Mouse (Mus musculus): ENCODE measurements around the gene Coa7.
"Not testable (repeated sequence)": the region's sequence is repeated elsewhere in the genome, so short reads cannot be mapped to it uniquely, and the experiment has no call there.

Gene Coa7

DNA sequence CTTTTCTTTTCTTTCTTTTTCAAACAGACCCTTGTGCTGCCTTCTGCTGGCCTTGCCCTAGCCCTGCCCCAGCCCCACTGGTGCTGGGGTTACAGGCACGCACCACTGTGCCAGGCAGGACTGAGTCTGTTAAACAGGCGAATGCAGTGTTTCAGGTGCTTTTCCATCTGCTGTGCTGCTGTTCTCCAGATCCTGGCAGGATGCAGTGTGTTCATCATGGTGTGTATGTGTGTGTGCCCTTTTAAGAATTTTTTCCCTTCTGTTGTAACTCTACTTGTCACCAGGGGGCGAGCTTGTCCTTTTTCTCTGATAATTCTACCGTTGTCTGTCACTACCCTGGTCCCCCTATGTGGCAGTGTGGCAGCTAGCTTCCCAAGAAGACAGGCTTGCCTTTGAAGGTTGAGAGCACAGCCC is 11.3 kb downstream of the Coa7 start:
- DNase-seq (ENCODE audit: low read depth, low spot score): peak; percentile 81

DNA sequence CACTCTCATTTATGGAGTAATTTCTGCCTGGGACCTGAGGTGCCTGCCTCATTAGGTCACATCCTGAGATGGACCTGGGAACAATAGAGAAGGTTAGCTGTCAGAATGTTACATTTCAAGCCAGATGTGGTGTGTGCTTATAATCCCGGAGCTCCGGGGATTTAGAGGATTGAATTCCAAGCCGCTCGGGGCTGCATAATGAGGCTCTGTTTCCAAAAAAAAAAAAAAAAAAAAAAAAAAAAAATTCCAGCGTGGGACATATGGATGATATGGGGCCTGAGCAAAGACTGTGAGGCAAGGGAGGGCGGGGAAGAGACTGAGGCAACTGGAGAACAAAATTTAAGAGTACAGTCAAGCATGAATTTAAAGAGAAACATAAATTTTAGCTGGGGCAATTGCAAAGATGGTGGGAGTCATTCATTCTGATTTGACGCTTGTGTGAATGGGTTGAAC is 16.7 kb downstream of the Coa7 start:
- DNase-seq (ENCODE audit: low read depth, low spot score): no peak

DNA sequence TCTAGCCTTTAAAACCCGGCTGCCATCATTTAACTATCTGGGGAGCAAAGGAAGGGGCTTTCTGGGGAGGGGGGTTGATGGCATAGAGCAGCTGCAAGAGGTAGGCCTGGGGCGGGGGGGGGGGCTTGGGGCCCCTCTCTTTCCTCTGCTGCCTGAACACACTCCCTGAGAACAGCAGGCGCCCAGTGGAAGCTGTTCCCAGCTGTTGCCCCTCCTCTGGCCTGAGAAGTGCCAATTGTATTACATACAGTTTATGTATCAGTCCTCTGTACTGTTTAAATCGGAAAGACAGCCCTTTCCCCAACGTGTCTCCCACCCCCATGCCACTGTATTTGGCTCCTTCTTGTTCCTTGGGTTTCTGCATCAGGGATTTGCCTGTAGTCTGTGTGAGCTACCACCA is 17.9 kb downstream of the Coa7 start:
- DNase-seq (ENCODE audit: low read depth, low spot score): no peak

DNA sequence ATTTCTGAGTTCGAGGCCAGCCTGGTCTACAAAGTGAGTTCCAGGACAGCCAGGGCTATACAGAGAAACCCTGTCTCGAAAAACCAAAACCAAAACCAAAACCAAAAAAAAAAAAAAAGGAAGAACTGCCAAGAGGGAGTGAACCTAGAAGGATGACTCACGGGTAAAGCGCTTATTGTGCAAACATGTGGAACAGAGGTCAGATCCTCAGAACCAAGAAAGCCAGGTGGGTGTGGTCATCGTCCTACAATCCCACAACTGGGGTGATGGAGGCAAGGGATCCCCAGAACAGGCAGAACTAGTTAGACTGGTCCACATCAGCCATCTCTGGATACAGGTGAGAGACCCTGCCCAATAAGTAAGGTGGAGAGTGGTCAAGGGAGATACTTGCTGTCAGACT is 19.2 kb downstream of the Coa7 start:
- DNase-seq (ENCODE audit: low read depth, low spot score): no peak

DNA sequence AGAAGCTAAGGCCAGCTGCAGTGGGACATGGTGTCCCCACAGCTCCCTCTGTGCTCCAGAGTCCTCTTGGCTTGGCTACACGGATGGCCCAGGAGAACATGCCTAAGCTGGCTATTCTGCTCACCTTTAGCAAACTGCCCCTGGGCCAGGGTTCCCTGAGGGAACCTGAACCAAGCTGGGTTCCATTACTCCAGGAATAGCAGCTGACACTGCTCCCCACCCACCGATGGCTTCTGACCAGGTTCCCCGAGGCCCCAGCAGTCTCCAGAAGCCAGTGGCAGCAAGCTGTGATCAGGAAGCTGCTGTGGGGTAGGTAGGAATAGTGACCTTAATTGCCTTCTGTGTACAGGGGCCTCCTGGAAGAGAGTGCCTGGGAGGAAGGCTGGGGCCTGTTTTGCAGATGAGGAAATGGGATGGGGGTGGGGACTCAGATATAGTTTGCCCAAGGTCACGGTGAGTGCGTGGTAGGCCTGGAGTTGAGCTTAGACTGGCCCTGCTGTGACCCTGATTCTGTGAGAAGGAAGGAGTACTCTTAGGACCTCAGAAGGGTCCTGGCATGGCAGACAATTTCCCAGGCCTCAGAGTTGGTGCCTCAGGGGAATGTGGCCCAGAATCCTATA is 20.4 kb downstream of the Coa7 start:
- no peak for DNase-seq (ENCODE audit: low read depth, low spot score)

DNA sequence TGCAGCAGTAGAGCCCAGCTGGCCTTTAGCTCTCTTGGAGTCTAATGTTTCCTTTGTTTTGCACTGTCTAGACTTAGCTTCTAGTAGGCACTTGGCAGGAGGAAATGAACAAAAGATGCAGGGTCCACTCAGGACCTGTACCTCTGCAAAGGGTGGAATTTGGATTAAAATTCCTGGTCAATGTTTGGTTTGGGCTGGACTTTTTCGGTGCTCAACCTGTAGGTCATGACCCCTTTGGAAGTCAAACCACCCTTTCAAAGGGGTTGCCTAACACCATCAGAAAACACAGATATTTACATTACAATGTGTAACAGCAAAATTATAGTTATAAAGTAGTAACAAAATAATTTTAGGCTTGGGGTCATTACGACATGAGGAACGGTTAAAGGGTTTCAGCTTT is 21.1 kb downstream of the Coa7 start:
- DNase-seq (ENCODE audit: low read depth, low spot score): no peak

DNA sequence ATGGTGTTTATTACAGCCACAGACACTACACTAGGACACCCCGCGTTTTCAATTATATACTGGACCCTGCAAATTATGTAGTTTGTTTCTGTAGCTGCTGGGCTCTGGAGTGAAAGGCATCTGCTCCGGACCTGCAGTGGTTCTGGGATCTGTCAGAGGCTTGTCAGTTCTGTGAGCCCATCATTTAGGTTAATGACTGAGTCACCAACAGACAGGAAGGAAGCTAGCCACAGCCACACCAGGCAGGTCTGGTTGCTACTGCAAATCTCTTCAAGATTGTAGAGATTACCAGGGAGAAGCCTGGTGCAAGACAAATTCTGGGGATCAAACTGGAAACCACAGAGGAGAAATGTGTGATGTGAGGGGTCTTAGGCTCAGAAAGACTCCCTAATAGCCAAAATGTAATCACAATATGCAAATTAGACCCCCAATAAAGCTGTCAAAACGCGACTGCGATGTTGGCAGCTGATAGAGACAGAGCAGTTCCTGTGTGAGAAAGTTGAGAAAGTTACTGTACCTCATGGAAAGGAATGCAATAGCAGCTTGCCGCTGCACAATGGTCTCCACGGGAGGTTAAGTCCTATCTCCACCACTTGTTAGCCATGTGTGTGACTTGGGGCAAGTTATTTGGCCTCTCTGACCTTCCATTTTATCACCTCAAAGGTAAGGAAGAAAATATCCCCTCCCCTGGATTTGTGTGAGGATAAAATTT is 22.1 kb downstream of the Coa7 start:
- no peak for DNase-seq (ENCODE audit: low read depth, low spot score)

DNA sequence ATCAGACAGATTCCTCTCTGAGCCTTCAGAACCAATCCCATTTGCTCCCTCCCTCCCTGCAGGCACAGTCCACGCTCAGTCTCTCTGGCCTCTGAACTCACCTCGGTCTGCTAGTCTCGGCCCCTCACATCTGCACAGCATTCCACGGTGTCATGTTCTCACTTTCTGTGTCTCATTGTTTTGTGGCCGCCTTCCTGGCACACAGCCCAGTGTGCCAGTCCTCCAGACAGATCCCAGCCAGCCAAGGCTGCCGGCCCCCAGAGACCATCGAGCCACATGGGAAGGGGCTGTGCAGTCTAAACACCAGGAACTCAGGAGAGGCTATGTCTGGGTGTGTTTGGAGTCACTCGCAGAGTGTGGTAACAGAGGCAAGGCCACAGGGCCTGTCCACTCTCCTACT is 22.9 kb downstream of the Coa7 start:
- DNase-seq (ENCODE audit: low read depth, low spot score): no peak

DNA sequence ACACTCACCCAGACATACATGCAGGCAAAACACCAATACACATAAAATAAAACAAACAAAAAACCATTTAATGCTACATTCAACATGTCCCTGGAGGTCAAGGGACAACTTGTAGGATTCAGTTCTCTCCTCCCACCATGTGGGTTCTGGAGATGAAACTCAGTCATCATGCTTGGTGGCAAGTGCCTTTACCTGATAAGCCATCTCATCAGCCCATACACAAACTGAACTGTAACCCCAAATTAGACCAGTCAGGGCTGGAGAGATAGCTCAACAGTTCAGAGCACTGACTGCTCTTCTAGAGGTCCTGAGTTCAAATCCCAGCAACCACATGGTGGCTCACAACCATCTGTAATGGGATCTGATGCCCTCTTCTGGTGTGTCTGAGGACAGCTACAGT is 25.7 kb downstream of the Coa7 start:
- not testable (repeated sequence) for DNase-seq (ENCODE audit: low read depth, low spot score)

DNA sequence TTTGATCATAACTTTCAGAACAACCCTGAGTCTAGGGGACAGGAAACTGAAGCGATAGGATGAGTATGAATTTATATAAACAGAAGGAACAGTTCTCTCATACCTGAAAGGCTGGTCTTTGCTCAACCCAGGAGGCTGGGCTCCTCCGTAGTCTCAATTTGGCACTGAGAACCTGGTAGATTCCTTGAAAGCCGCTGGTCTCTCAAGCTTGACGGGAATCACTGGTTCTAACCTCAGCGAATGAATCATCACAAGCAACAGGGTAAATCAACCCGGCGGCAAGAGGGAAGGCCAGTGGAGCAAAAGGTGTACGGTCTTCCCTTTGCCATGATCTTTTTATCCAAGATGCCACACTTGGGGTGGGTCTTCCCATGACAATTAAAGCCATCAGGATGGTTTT is 29.5 kb downstream of the Coa7 start:
- DNase-seq (ENCODE audit: low read depth, low spot score): no peak

DNA sequence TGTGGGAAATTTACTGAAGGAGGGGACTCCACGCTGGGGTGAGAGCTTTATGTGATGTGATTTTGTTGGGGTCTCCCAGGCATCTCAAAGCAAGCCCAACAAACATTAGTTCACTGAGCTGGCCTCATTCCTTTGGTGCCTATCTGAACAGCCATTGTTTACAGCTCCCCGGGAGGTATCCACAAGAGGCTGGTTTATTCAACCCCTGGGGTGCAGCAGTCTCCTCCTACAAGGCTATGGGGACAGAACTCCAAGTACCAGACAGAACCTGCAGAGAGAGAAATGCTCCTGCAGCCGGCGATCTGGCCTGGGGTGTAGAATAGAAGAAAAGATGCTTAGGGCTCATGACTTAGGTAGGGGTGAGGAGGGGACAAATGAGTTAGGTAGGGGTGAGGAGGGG is 30.6 kb downstream of the Coa7 start:
- DNase-seq (ENCODE audit: low read depth, low spot score): peak; percentile 53

DNA sequence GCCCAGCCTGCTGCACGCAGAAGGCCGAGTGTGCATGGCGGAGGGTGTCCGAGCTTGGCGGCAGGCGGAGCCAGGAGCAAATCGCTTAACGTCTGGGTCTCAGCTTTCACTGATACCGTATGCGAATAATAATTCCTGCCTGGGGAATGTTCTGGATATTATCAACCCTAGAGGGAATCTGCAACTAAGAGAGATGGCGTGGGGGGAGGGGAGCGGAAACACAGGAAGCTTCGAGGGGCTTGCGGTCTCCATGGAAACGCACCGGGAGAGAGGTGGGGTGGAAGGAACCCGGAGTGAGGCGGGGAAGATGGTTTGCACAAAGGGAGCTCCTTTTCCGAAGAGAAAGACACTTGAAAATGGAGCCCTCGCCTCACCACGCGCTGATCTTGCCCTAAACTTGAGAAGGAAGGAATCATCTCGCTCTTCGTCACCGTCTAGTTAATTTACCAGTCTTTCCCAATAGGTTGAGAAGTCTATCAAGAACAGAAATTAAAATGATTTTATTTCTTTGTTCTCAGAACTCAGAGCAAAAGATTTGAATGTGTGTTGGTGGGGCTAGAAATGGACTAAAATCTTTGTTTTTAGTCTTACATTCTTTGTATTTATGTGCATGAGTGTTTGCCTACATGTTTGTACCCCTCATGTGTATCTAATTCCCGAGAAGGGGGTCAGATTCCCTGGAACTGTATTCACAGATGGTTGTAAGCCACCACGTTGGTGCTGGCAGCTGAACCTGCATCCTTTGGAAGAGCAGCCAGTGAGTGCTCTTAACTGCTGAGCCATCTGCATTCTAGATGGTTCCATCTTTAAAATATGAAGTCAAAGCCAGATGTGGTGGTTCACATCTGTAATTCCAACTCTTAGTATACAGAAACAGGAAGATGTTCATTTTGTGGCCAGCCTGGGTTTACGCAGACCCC is 32.5 kb downstream of the Coa7 start:
- peak; percentile 78 for DNase-seq (ENCODE audit: low read depth, low spot score)

DNA sequence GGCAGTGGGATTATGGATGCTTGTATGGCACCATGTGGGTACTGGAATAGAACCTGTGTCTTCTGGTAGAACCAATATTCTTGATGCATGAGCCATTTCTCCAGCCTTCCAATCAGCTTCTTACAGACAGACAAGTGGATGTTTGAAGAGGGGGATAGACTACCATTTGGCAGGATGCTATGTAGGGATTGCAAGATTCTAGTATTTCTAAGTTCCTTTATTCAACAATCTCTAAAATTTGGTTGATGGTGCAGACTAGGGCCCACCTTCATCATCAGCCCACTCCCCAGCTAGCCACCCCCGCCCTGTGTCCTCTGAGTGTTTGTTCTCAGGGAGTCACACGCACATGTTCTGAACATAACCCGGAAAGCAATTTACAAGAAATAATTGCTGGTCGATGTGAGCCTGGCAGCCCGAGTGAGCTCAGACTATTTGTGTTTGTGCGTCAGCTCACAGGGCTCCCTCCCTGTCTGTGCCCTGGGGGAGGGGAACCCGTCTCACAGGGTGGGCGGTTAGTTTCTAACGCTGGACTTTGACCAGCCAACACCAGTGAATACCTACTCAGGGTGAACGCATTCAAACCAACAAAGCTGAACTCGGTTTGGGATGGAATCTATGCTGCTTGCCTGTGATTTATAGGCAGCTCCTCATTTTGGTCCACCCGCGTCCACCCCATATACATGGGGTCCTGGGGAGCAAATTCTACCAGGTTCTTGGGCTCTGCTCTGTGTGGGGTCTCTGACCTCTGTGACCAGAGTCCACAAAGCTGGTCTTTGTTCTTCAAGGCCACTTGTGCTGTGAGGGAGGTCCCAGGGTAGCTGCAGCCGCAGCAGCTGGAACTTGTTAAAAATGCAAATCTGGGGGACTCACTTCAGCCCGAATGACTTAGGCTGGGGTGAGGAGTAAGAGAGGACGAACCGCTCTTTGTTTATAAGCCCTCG is 34.7 kb downstream of the Coa7 start:
- DNase-seq (ENCODE audit: low read depth, low spot score): peak; percentile 64

DNA sequence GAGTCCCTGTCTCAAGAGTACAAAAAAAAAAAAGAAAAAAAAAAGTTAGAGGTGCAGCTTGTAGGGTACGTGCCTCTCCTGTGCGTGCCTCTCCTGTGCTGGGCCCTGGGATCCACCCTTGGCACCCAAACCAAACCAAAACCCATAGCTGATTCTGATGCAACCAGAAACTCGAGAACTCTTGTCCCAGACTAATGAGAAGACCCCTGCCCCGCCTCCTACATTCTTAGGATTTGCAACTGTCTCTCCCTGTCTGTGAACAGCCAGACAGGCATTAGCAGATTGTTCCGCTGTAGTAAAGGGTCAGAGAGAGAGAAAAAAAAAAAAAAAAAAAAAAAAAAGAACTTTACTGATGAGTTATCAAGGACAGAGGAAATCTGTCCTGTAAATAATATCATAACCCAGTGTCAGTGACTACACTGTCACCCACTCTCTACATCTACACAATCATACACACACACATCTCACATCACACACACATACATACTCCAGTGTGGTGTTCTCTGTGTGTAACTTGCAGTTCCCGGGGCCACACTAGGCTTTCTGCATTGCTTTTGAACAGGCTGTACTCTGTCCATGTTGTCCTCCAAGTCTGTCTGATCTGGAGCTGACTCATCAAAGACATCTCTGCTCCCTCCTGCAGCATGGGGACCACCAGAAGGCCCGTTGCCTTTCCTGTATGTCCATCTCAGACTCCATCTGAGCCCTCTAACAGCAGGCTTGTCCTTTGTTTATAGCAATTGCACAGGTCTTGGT is 35.6 kb downstream of the Coa7 start:
- peak; percentile 50 for DNase-seq (ENCODE audit: low read depth, low spot score)

DNA sequence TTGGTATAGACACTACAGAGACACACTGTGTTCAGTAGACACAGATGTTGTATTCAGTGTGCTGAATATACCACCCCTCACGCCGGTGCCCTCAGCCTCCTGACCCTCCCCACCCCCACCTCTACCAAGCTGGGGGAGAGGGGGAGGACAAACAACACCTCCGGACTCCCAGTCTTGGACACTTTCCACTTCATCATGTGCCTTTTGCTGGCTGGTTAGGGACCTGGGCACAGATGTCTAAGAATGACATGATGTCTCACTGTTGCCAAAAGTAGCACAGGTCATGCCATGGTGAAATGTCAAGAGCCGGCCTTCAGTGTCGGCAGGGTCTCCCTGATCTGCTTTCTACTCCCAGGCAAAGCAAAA is 36.2 kb downstream of the Coa7 start:
- DNase-seq (ENCODE audit: low read depth, low spot score): no peak

DNA sequence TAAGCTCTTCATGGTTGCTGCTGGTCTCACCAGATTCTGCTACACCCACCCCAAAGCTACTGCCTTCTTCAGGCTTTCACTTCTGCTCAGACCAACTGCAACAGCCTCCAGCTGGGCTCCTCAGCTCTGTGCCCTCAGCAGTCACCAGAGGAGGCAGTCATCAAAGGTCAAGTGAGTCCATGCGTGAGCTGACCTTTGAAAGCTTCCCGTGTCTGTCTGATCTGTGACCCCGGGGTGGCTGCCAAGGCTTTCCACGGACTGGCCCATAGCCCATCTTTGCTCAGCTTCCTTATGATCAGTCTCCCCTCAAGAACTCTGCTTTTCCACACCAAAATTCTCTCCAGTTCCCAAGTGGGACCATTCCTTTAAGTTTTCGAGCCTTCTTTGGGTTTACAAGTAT is 41.3 kb downstream of the Coa7 start:
- no peak for DNase-seq (ENCODE audit: low read depth, low spot score)

DNA sequence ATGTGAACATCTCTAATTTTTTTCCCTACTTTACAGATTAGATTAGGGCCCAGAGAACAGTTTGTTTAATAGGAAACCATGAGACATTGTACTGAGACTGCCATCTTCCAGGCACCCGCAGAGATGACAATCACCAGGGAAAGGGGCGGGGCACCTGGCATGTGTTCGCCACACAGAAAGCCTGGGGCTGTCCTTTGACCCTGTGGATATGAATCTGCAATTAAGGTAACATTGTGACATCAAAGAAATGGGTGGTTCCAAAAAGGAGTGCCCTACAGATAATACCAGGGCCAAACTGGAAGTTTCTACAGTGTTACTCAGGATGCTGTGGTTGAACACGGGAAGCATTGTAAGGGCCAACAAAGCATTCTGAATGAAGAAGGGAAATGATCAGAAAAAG is 42.5 kb downstream of the Coa7 start:
- DNase-seq (ENCODE audit: low read depth, low spot score): no peak

DNA sequence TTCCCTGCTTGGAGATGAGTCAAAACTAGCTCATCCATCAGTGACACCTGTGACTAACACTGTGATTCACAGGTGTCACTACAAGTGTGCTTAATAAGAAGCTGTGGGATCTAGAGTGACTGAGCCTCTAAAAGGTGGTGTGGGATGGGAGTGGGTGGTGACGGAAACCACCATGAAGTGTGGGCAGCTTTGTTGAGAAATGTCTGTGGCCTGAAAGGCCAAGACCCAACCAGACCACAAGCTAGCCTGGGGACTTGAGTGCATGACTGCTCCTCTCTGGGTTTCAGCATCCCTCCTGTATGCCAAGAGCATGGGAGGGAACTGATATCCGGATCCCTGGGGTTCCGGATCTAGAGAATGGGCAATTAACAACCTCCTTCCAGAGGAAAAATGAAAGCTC is 43.5 kb downstream of the Coa7 start:
- no peak for DNase-seq (ENCODE audit: low read depth, low spot score)

DNA sequence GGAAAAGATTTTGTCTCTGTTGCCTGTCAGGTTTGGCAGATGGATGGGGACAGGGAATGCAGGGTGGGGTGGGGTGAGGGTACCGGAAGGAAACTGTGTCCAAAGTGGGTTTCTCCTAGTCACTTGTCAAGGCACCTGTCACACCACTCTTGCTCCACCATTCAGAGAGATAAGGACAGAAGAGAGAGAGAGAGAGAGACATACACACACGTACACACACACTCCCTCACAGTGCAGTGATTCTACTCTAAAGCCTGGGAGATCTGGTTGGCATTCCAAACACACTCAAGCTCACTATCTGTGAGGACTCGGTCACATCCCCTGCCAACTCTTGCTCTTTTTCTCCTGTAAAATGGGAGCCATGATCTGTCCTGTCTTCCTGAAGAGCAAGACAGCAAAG is 44.2 kb downstream of the Coa7 start:
- DNase-seq (ENCODE audit: low read depth, low spot score): no peak

DNA sequence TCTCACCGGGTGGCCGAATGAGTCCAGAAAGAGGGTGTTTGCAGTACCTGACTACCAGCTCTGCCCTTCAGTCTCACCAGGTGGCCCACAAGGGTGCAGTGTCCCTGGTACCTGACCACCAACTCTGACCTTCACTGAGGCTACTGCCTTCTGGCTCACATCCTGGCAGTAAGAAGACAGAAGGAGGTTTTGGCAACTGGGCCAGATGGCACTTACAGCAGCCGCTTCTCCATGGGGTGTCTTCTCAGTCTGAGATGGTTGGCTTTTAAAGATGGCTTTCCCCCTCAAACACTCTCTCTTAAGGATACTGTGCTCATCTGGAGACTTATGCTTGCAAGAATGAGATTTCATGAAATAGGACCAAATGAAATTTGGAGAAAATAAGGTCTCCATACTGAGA is 51.5 kb downstream of the Coa7 start:
- no peak for DNase-seq (ENCODE audit: low read depth, low spot score)

DNA sequence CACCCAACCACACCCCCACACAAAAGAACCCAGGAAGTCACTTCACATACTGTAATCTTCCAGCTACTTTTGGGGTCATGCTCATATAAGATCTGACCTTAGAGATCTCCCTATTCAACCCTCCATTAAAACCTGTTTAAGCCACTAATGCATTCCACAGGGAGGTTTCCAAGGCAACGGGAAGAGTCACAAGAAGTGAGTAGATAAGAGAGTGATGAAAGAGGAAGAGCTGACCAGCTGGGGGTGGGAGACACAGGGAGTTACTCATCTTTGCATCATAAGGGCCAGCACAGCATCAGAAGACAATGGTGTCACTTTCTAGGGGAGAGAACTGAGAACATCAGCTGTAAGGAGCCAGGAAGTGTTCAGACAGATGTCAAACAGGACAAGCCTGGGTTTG is 52.2 kb downstream of the Coa7 start:
- DNase-seq (ENCODE audit: low read depth, low spot score): peak; percentile 70
